Mouse (Mus musculus) myocyte (in vitro differentiated cells): ENCODE measurements at regions not wholly inside any gene's neighbourhood (a gene's known extent, or its start where the extent isn't known, plus 50 kb on each side); places are given as distances from the start of the nearest gene placed in this dataset.

Experiments used
- CEBPB ChIP-seq: IDR thresholded peaks from 2 replicates; pipeline ENCODE4 v1.6.1; 2011; ENCODE audit warnings: mild to moderate bottlenecking, moderate library complexity; ENCODE audit not compliant: poor library complexity, insufficient read depth, severe bottlenecking
- MAX ChIP-seq: IDR thresholded peaks from one replicate; pipeline ENCODE4 v1.6.1; 2011; ENCODE audit warnings: low read depth, mild to moderate bottlenecking, control low read depth
- POLR2A ChIP-seq: IDR thresholded peaks from one replicate; pipeline ENCODE4 v1.6.1; 2011; ENCODE audit warnings: low read depth, mild to moderate bottlenecking, control low read depth, moderate library complexity; ENCODE audit not compliant: insufficient read length
- POLR2AphosphoS2 ChIP-seq: IDR thresholded peaks from one replicate; pipeline ENCODE4 v1.6.1; 2011; ENCODE audit warnings: low read depth, control low read depth; ENCODE audit not compliant: insufficient read length
- TCF12 ChIP-seq: IDR thresholded peaks from one replicate; pipeline ENCODE4 v1.6.1; 2011; ENCODE audit warnings: mild to moderate bottlenecking, control low read depth; ENCODE audit not compliant: poor library complexity, insufficient read depth, severe bottlenecking
- USF1 ChIP-seq: IDR thresholded peaks from one replicate; pipeline ENCODE4 v1.6.1; 2011; ENCODE audit warnings: low read depth, mild to moderate bottlenecking, control low read depth, moderate library complexity

DNA sequence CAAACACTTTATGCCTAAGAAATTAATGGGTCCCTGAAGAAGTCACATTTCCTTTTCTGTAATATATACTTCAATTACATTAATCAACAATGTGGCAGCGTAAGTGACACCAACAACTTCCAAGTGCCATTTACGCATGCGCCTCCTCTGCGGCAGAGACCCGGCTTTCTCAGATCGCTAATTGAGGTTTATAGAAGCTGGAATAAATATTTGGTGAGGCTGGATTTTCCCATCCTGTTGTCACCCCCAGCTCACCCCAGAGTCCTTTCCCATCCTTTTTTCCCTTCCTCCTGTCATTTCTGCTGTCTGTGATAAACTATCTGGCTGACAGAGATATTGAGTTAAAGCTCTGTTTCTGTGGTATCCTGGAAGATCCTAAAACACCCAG, 95.6 kb downstream of the Fzd1 start:
- TF ChIP-seq MAX: no peak
- TF ChIP-seq CEBPB: no peak
- TF ChIP-seq POLR2A: no peak
- TF ChIP-seq USF1: no peak
- TF ChIP-seq POLR2AphosphoS2: no peak
- no peak for TF ChIP-seq TCF12
